Mouse (Mus musculus): ENCODE measurements around the gene Kmt2b. TPM values are rescaled to one million over a fixed set of nuclear protein-coding genes. Genes with fewer than 3 reads are reported as not detected.

Gene Kmt2b
- polyA plus RNA-seq (2015; fragmentation: Illumina TruSeq; extraction: RNeasy Lipid Tissue Mini Kit (QIAGEN cat#74804); ENCODE audit: low read depth, low replicate concordance): 25.9 TPM

GRCm38 (mm10) chr7:30588676-30589434 is at the start of gene Kmt2b:
TSS of gene Kmt2b (minus strand) at chr7:30588726.

GRCm38 (mm10) chr7:30635752-30636151 is 47.2 kb upstream of the Kmt2b start, which contains the start of gene Etv2:
TSS of gene Etv2 (minus strand) at chr7:30635852.

GRCm38 (mm10) chr7:30625530-30626384 is 37.2 kb upstream of the Kmt2b start, which contains the start of gene Cox6b1:
TSS of gene Cox6b1 (minus strand) at chr7:30626151.

GRCm38 (mm10) chr7:30612654-30613402 is 24.3 kb upstream of the Kmt2b start, which contains the start of gene Upk1a:
TSS of gene Upk1a (minus strand) at chr7:30612847.

GRCm38 (mm10) chr7:30598786-30599185 is 10.3 kb upstream of the Kmt2b start, which contains the start of gene Zbtb32:
TSS of gene Zbtb32 (minus strand) at chr7:30598909.

GRCm38 (mm10) chr7:30564970-30565571 is 23.5 kb downstream of the Kmt2b start, which contains the start of gene Igflr1:
TSS of gene Igflr1 (plus strand) at chr7:30565427.

GRCm38 (mm10) chr7:30563117-30563905 is 25.2 kb downstream of the Kmt2b start, which contains the start of the genes U2af1l4, Gm49396 and Psenen:
TSS of gene U2af1l4 (plus strand) at chr7:30563301.
TSS of gene Gm49396 (plus strand) at chr7:30563344.
TSS of gene Psenen (minus strand) at chr7:30563627.

GRCm38 (mm10) chr7:30559443-30559954 is 29.0 kb downstream of the Kmt2b start, which contains the start of gene Lin37:
TSS of gene Lin37 (minus strand) at chr7:30559838.

GRCm38 (mm10) chr7:30552102-30553020 is 36.2 kb downstream of the Kmt2b start, which contains the start of the genes Hspb6 and Proser3:
TSS of gene Hspb6 (plus strand) at chr7:30552178.
TSS of gene Proser3 (minus strand) at chr7:30552299.

GRCm38 (mm10) chr7:30534633-30535577 is 53.6 kb downstream of the Kmt2b start, which contains the start of gene Arhgap33:
TSS of gene Arhgap33 (minus strand) at chr7:30535060.

Other genes starting within 250 kb of the Kmt2b start
- 13.9 TPM for gene Lrfn3, start 226.0 kb downstream of the Kmt2b start, polyA plus RNA-seq (2015; fragmentation: Illumina TruSeq; extraction: RNeasy Lipid Tissue Mini Kit (QIAGEN cat#74804); ENCODE audit: low read depth, low replicate concordance)
- gene Tyrobp, start 175.0 kb downstream of the Kmt2b start, polyA plus RNA-seq (2015; fragmentation: Illumina TruSeq; extraction: RNeasy Lipid Tissue Mini Kit (QIAGEN cat#74804); ENCODE audit: low read depth, low replicate concordance): 90.8 TPM
- gene Hcst, start 168.9 kb downstream of the Kmt2b start, polyA plus RNA-seq (2015; fragmentation: Illumina TruSeq; extraction: RNeasy Lipid Tissue Mini Kit (QIAGEN cat#74804); ENCODE audit: low read depth, low replicate concordance): 1.6 TPM
- gene Nfkbid, start 167.0 kb downstream of the Kmt2b start, polyA plus RNA-seq (2015; fragmentation: Illumina TruSeq; extraction: RNeasy Lipid Tissue Mini Kit (QIAGEN cat#74804); ENCODE audit: low read depth, low replicate concordance): 2.7 TPM
- 972 TPM for gene Aplp1, start 143.2 kb downstream of the Kmt2b start, polyA plus RNA-seq (2015; fragmentation: Illumina TruSeq; extraction: RNeasy Lipid Tissue Mini Kit (QIAGEN cat#74804); ENCODE audit: low read depth, low replicate concordance)
- gene Kirrel2, start 131.0 kb downstream of the Kmt2b start, polyA plus RNA-seq (2015; fragmentation: Illumina TruSeq; extraction: RNeasy Lipid Tissue Mini Kit (QIAGEN cat#74804); ENCODE audit: low read depth, low replicate concordance): 9.7 TPM
- 1.9 TPM for gene Nphs1, start 130.4 kb downstream of the Kmt2b start, polyA plus RNA-seq (2015; fragmentation: Illumina TruSeq; extraction: RNeasy Lipid Tissue Mini Kit (QIAGEN cat#74804); ENCODE audit: low read depth, low replicate concordance)
- gene Prodh2, start 95.1 kb downstream of the Kmt2b start, polyA plus RNA-seq (2015; fragmentation: Illumina TruSeq; extraction: RNeasy Lipid Tissue Mini Kit (QIAGEN cat#74804); ENCODE audit: low read depth, low replicate concordance): not detected
- 95.4 TPM for gene Arhgap33, start 53.7 kb downstream of the Kmt2b start, polyA plus RNA-seq (2015; fragmentation: Illumina TruSeq; extraction: RNeasy Lipid Tissue Mini Kit (QIAGEN cat#74804); ENCODE audit: low read depth, low replicate concordance)
- 7.9 TPM for gene Hspb6, start 36.5 kb downstream of the Kmt2b start, polyA plus RNA-seq (2015; fragmentation: Illumina TruSeq; extraction: RNeasy Lipid Tissue Mini Kit (QIAGEN cat#74804); ENCODE audit: low read depth, low replicate concordance)
- gene Proser3, start 36.4 kb downstream of the Kmt2b start, polyA plus RNA-seq (2015; fragmentation: Illumina TruSeq; extraction: RNeasy Lipid Tissue Mini Kit (QIAGEN cat#74804); ENCODE audit: low read depth, low replicate concordance): 4.5 TPM
- 51.4 TPM for gene Lin37, start 28.9 kb downstream of the Kmt2b start, polyA plus RNA-seq (2015; fragmentation: Illumina TruSeq; extraction: RNeasy Lipid Tissue Mini Kit (QIAGEN cat#74804); ENCODE audit: low read depth, low replicate concordance)
- gene U2af1l4, start 25.4 kb downstream of the Kmt2b start, polyA plus RNA-seq (2015; fragmentation: Illumina TruSeq; extraction: RNeasy Lipid Tissue Mini Kit (QIAGEN cat#74804); ENCODE audit: low read depth, low replicate concordance): 85.7 TPM
- 6.7 TPM for gene Gm49396, start 25.4 kb downstream of the Kmt2b start, polyA plus RNA-seq (2015; fragmentation: Illumina TruSeq; extraction: RNeasy Lipid Tissue Mini Kit (QIAGEN cat#74804); ENCODE audit: low read depth, low replicate concordance)
- 158 TPM for gene Psenen, start 25.1 kb downstream of the Kmt2b start, polyA plus RNA-seq (2015; fragmentation: Illumina TruSeq; extraction: RNeasy Lipid Tissue Mini Kit (QIAGEN cat#74804); ENCODE audit: low read depth, low replicate concordance)
- 1.5 TPM for gene Igflr1, start 23.3 kb downstream of the Kmt2b start, polyA plus RNA-seq (2015; fragmentation: Illumina TruSeq; extraction: RNeasy Lipid Tissue Mini Kit (QIAGEN cat#74804); ENCODE audit: low read depth, low replicate concordance)
- gene Zbtb32, start 10.2 kb upstream of the Kmt2b start, polyA plus RNA-seq (2015; fragmentation: Illumina TruSeq; extraction: RNeasy Lipid Tissue Mini Kit (QIAGEN cat#74804); ENCODE audit: low read depth, low replicate concordance): not detected
- 1.1 TPM for gene Upk1a, start 24.1 kb upstream of the Kmt2b start, polyA plus RNA-seq (2015; fragmentation: Illumina TruSeq; extraction: RNeasy Lipid Tissue Mini Kit (QIAGEN cat#74804); ENCODE audit: low read depth, low replicate concordance)
- gene Cox6b1, start 37.4 kb upstream of the Kmt2b start, polyA plus RNA-seq (2015; fragmentation: Illumina TruSeq; extraction: RNeasy Lipid Tissue Mini Kit (QIAGEN cat#74804); ENCODE audit: low read depth, low replicate concordance): 1,546 TPM
- gene Etv2, start 47.1 kb upstream of the Kmt2b start, polyA plus RNA-seq (2015; fragmentation: Illumina TruSeq; extraction: RNeasy Lipid Tissue Mini Kit (QIAGEN cat#74804); ENCODE audit: low read depth, low replicate concordance): not detected
- gene Rbm42, start 61.6 kb upstream of the Kmt2b start, polyA plus RNA-seq (2015; fragmentation: Illumina TruSeq; extraction: RNeasy Lipid Tissue Mini Kit (QIAGEN cat#74804); ENCODE audit: low read depth, low replicate concordance): 72.4 TPM
- gene Haus5, start 76.3 kb upstream of the Kmt2b start, polyA plus RNA-seq (2015; fragmentation: Illumina TruSeq; extraction: RNeasy Lipid Tissue Mini Kit (QIAGEN cat#74804); ENCODE audit: low read depth, low replicate concordance): 6.4 TPM
- not detected for gene Pmis2, start 82.9 kb upstream of the Kmt2b start, polyA plus RNA-seq (2015; fragmentation: Illumina TruSeq; extraction: RNeasy Lipid Tissue Mini Kit (QIAGEN cat#74804); ENCODE audit: low read depth, low replicate concordance)
- gene 2200002J24Rik, start 110.2 kb upstream of the Kmt2b start, polyA plus RNA-seq (2015; fragmentation: Illumina TruSeq; extraction: RNeasy Lipid Tissue Mini Kit (QIAGEN cat#74804); ENCODE audit: low read depth, low replicate concordance): not detected
- gene Atp4a, start 123.5 kb upstream of the Kmt2b start, polyA plus RNA-seq (2015; fragmentation: Illumina TruSeq; extraction: RNeasy Lipid Tissue Mini Kit (QIAGEN cat#74804); ENCODE audit: low read depth, low replicate concordance): 0.59 TPM
- gene Tmem147, start 140.8 kb upstream of the Kmt2b start, polyA plus RNA-seq (2015; fragmentation: Illumina TruSeq; extraction: RNeasy Lipid Tissue Mini Kit (QIAGEN cat#74804); ENCODE audit: low read depth, low replicate concordance): 184 TPM
- not detected for gene Gapdhs, start 155.0 kb upstream of the Kmt2b start, polyA plus RNA-seq (2015; fragmentation: Illumina TruSeq; extraction: RNeasy Lipid Tissue Mini Kit (QIAGEN cat#74804); ENCODE audit: low read depth, low replicate concordance)
- 6.5 TPM for gene Sbsn, start 162.7 kb upstream of the Kmt2b start, polyA plus RNA-seq (2015; fragmentation: Illumina TruSeq; extraction: RNeasy Lipid Tissue Mini Kit (QIAGEN cat#74804); ENCODE audit: low read depth, low replicate concordance)
- 14.4 TPM for gene Dmkn, start 175.0 kb upstream of the Kmt2b start, polyA plus RNA-seq (2015; fragmentation: Illumina TruSeq; extraction: RNeasy Lipid Tissue Mini Kit (QIAGEN cat#74804); ENCODE audit: low read depth, low replicate concordance)
- not detected for gene Krtdap, start 199.2 kb upstream of the Kmt2b start, polyA plus RNA-seq (2015; fragmentation: Illumina TruSeq; extraction: RNeasy Lipid Tissue Mini Kit (QIAGEN cat#74804); ENCODE audit: low read depth, low replicate concordance)
- not detected for gene Ffar2, start 235.0 kb upstream of the Kmt2b start, polyA plus RNA-seq (2015; fragmentation: Illumina TruSeq; extraction: RNeasy Lipid Tissue Mini Kit (QIAGEN cat#74804); ENCODE audit: low read depth, low replicate concordance)